Mouse (Mus musculus): ENCODE measurements around the gene Nags.
"Not testable (repeated sequence)": the region's sequence is repeated elsewhere in the genome, so short reads cannot be mapped to it uniquely, and the experiment has no call there.

The Nags gene

GRCm38 (mm10) chr11:102156786-102157089 lies 11.4 kb downstream of the Nags start:
- DNase-seq (ENCODE audit: low spot score in 2 of 2) = no peak

- not testable (repeated sequence) for DNase-seq (ENCODE audit: low spot score in 2 of 2)
These were observed 12.7 kb downstream of the Nags start for GRCm38 (mm10) chr11:102158024-102158423.

GRCm38 (mm10) chr11:102159781-102160180 lies 14.5 kb downstream of the Nags start:
- no peak for DNase-seq (ENCODE audit: low spot score in 2 of 2)

GRCm38 (mm10) chr11:102165971-102166722 lies 20.8 kb downstream of the Nags start:
- DNase-seq (ENCODE audit: low spot score in 2 of 2) = peak in 1 of 2 experiments; percentile 30

- no peak for DNase-seq (ENCODE audit: low spot score in 2 of 2)
These were observed 22.2 kb downstream of the Nags start for GRCm38 (mm10) chr11:102167539-102167938.

GRCm38 (mm10) chr11:102168689-102169088 lies 23.4 kb downstream of the Nags start:
- DNase-seq (ENCODE audit: low spot score in 2 of 2) = no peak

- DNase-seq (ENCODE audit: low spot score in 2 of 2) = no peak
These were observed 34.5 kb downstream of the Nags start for GRCm38 (mm10) chr11:102179836-102180235.

- no peak for DNase-seq (ENCODE audit: low spot score in 2 of 2)
These were observed 38.9 kb downstream of the Nags start for GRCm38 (mm10) chr11:102184253-102184645.

- DNase-seq (ENCODE audit: low spot score in 2 of 2) = peak; percentile 82 to 83
These were observed 39.6 kb downstream of the Nags start, which contains the start of gene Lsm12 for GRCm38 (mm10) chr11:102184646-102185495. TSS of gene Lsm12 (minus strand) at chr11:102185296.

GRCm38 (mm10) chr11:102185677-102186076 lies 40.4 kb downstream of the Nags start:
- DNase-seq (ENCODE audit: low spot score in 2 of 2) = no peak

GRCm38 (mm10) chr11:102186235-102186634 lies 40.9 kb downstream of the Nags start:
- DNase-seq (ENCODE audit: low spot score in 2 of 2) = no peak

GRCm38 (mm10) chr11:102188980-102189379 lies 43.7 kb downstream of the Nags start:
- no peak for DNase-seq (ENCODE audit: low spot score in 2 of 2)

GRCm38 (mm10) chr11:102189461-102190436 lies 44.4 kb downstream of the Nags start, which contains the start of gene G6pc3:
TSS of gene G6pc3 (plus strand) at chr11:102189620.
- DNase-seq (ENCODE audit: low spot score in 2 of 2) = peak; percentile 90 to 93

GRCm38 (mm10) chr11:102190848-102191247 lies 45.5 kb downstream of the Nags start:
- no peak for DNase-seq (ENCODE audit: low spot score in 2 of 2)

- DNase-seq (ENCODE audit: low spot score in 2 of 2) = no peak
These were observed 48.5 kb downstream of the Nags start for GRCm38 (mm10) chr11:102193657-102194440.

- no peak for DNase-seq (ENCODE audit: low spot score in 2 of 2)
These were observed 50.9 kb downstream of the Nags start for GRCm38 (mm10) chr11:102196018-102196797.

GRCm38 (mm10) chr11:102198245-102198644 lies 52.9 kb downstream of the Nags start:
- no peak for DNase-seq (ENCODE audit: low spot score in 2 of 2)
